Mouse (Mus musculus) urinary bladder, postnatal 36 days (tissue): ENCODE results near the gene Rasl11b.

ENCODE experiments used
- DNase-seq, 2 experiments: peaks; one replicate each; pipeline ENCODE4 v3.0.0; 2022; ENCODE audit warnings: low spot score in 2 of 2, mixed read lengths in 1 of 2

Gene Rasl11b

DNA sequence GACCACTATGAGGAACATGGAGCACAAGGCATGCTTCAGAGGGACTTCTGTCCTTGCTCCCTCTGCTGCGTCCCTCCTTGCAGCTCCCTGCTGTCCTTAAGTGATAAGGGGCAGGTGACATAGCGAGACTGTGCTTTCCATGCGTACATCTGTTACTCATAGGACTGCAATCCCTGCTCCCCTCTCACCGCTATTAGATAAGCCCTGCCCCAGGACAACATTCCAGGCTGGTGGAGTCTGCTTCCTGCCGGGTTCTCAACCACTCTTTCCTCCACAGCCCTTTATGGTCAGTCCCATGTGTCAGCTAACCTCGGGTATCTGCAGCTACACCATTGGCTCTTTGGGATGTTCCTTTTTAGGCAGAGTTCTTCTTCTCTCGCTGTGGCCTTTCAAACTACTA lies 13.4 kb downstream of the Rasl11b start:
- DNase-seq, result no peak

DNA sequence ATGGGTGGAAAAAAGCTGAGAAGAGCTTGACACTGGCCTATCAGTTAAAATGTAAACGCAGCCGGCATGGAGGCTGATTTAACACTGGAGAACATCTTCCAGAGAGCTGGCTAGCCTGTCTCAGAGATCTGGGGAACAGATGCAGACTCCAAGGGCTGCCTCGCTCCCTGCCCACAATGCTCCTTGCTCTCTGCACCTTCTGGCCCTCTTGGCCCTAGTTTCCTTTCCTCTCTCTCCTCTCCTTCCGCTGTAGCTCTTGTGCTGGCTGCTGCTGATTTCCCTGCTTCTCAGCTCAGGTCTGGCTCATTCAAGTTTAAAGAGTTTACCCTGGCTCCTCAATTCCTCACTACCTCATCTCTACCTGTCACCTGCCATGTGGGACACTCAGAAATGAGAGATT lies 14.6 kb downstream of the Rasl11b start:
- no peak for DNase-seq

DNA sequence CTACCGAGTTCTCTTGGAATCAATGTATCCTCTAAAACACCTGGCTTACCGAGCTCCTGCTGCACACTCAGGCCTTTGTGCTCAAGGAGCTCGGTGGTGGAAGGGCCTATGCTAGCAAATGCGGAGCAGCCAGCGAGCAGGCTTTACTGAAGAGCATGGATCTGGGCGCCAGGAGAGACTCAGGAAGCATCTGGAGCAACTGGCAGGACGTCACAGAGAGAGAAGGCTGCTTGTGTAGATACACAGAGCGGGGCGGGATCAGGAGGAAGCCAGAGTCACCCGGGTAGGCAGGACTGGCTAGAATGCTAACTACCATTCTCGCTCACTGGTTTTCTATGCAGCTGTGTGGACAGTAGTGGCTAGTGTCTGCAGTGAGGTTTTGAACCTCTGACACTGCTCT lies 16.3 kb downstream of the Rasl11b start:
- no peak for DNase-seq

DNA sequence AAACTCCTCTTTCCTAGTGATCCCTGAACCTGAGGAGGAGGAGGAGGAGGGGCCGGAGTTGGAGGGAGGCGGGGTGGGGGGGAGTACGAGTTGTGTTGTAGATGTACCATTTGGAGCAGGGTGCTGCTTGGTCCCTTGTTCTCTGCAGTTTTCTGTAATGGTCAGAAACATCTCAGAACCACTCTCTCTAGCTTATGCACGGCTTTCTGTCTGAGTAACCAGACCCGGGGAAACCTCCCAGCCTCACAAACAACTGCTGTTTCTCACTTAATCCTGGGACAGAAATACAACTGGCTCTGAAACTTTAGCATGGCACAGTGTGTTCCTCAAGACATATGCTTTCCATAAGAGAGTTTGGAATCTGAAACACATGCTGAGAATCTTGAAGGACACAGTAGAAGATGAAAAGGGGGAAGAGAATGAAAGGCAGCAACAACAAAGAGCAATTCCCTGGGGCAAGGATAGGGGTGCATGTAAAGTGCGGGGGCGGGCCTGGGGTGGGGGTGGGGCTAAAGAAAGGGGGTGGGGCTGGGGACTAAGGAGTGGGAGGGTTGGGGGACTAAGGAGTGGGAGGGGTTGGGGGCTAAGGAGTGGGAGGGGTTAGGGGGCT lies 19.5 kb downstream of the Rasl11b start:
- DNase-seq, result no peak

DNA sequence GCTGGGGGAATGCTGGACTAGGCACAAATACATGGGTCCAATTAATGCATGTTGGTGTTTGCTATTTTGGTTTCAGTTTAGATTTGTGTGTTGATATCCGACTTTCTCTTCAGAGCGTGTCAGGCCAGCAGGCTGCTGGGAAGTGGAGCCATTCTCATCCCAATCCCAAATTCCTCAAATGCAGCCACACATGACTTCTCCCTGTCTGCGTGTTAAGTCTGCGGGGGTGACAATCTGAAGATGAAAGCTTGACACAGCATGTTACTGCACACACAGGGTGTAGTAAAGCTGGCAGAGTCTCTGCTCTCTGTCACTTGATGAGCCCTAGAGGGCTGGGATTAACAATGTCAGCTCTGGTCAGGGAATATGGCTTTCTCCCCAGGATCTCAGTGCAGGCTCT lies 20.0 kb downstream of the Rasl11b start:
- DNase-seq, result no peak

DNA sequence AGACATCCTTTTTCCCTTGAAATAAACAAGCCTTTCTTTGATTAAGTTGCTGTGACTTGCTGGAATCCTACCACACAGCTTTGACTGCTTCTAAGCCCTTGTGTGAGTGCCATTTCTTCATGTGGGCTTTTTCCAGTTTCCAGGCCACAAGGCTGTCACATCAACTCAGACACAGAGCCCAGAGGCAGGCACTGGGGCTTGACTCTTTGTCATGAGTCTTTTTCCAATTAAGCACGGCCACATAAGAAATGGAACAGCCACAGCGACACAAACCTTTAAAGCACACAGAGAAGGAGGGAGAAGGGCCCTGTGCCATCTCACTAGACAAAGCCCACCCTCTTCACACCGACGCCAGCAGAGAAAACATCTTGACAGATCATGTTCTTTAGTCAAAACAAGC lies 23.4 kb downstream of the Rasl11b start:
- DNase-seq, result no peak

DNA sequence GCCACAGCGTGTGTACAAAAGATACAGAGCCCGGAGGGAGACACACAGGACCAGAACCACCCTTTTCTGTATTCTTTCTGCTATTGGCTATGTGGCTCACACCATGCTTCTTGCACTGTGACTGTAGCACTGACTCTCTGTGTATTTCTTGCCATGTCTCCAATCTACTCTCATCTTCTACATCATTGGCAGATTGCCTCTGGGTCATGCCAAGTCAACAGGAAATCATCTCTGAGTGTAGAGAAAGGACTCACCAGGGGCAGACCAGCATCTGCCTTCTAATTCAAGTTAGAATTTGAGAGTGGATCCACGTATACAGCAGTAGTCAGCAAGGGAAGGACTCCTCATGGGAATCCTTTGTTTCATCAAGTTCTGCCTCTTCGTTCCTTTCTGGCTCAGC lies 27.5 kb downstream of the Rasl11b start:
- no peak for DNase-seq

DNA sequence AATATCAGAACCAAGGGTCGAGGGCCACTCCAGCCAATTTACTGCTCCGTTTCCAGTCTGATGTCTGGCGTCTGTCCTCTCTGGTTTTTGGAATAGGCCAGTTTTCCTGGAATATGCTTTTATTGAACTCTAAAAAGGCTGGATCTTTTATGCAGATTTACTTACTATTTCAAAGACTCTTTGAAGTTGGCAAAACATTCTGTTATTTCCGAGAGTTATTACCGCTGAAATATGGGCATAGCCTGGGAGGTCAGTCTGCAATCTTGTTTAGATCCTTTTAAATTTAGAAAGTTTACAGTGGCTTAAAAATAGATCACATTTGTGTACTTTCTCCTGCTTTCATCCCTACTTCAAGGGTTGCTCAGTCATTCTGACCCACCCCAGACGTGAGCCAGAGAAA lies 29.4 kb downstream of the Rasl11b start:
- DNase-seq, result no peak

DNA sequence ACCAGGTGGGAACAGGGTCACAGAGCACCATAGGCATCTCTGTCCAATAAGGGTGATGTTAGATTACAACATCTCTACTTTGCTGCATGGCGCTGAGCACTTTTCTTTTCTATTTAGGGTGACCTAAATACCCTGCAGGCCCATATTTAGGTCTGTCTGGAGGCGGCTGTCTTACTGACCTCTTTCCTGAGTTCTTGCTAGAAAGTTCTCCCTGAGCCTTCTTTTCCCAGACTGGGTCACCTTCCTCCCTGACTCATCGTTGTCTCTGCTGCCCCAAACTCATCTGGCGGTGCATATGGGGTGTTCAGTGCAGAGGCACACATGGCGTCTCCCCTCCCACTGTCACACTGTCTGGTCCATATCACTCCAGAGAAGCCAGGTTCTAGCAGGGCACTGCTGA lies 31.1 kb downstream of the Rasl11b start:
- DNase-seq, result no peak

DNA sequence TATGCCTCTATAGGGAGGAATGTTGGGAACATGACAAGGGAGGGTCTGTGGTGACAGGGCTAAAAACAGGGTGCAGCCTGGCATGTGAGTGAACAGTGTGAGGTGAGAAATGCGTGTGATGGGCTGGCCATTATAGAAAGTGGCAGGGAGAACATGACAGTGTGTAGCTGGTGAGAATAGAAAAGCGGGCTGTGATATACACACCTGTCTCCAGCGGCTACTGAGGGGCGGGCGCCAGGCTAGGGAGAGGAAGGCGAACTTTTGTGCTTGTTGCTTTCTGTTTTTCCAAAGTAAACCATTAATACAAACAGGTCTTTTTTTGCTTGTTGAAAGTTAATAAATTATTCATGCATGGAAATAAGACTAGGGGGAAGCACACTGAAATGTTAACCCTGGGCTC lies 32.3 kb downstream of the Rasl11b start:
- no peak for DNase-seq

DNA sequence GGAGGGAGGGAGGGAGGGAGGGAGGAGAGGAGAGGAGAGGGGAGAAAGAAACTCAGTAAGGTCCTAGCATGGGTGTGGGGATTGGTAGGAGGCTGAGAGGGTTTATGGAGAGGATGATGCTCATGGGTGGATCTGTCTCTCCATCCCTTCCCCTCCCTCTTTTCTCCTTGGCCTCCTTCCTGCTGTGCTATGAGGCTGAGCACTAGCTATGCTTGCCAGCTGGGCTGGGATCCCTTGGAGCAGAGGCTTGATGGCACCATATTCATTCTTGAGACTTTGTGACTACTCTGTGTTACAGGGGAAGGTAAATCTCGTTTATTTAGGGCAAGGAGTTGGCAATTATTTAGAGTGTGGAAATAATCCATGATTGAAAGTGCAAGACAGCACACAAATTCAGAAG lies 33.9 kb downstream of the Rasl11b start:
- no peak for DNase-seq

DNA sequence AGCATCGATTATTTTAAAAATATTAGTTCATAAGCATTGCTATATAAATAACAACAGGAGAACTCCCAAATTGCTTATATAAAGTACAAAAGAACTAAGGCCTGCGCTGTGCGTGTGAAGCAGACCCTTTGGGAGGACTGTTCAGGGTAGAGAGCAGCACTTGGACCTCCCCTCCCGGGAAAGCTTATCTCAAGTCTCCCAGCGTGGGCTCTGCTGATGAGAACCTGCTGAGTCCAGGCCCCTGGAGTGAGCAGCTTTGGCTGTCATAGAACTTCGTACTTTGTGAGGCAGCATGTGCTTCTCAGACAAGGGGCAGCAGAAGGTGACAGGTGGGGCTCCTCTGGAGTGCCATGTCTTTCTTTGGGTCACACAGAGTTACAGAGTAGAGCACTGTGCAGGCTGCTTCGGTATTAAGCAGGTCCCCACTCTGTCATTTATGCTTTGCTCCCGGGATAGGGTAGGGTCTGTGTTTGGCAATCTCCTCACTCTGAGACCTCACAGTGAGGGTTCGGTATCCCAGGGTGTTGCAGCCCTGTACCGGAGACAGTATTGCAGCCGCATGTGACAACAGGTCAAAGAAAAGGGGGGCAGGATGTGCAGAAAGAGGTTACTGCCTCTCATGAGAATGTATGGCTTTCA lies 34.8 kb downstream of the Rasl11b start:
- DNase-seq, result no peak

DNA sequence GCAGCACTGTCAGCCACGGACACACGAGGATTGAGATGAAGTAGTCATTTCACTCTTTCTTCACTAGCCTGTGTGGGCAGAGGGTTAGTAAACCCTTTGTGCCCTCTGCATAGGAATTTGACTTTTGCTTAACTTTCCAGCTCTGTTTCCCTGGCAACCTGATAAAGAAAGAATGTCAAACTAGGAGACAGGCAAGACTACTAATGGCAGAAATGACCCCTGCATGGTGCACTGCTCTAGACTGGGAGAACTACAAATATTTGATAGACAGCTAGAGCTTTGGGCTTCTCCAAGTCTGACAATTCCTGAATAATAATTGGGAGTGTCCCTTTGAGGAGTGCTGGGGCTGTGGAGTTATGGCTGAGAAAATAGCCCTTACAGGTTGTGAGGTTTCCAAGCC lies 35.4 kb downstream of the Rasl11b start:
- no peak for DNase-seq

DNA sequence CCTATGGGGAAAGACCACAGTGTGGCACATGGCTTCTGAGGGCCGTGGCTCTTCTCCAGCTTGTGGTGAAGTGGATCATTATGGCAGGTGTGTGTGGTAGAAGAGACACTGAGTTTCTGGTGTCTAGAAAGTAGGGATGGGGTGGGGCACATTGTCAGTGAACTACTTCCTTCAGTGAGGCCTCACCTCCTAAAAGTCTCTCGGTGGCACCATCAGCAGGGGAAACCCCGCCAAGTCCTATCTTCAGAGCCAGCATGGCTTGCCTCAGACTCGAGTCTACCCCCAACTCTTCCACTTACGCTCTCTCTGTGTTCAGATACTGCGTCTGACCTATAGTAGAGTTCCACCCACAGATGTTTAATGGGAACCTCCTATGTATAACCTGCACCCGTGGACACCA lies 38.7 kb downstream of the Rasl11b start:
- DNase-seq, result no peak

DNA sequence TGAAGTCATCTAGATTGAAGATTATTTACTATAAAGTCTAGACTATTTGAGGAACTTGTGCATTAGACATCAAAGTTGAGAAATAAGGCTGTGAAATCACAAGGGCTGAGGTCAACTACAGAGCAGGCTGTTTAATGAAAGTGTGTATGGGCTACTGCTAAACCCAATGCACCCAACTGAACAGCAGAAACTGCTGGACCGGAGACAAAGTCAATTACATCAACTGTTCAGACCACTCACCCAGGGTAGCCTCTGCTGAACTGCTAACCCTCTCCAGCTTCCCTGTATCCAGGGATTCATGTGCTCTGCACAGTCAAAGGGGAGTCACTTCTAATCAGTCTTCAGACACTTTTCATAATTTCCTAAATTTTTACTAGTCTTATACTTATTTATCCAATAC lies 44.3 kb downstream of the Rasl11b start:
- no peak for DNase-seq

DNA sequence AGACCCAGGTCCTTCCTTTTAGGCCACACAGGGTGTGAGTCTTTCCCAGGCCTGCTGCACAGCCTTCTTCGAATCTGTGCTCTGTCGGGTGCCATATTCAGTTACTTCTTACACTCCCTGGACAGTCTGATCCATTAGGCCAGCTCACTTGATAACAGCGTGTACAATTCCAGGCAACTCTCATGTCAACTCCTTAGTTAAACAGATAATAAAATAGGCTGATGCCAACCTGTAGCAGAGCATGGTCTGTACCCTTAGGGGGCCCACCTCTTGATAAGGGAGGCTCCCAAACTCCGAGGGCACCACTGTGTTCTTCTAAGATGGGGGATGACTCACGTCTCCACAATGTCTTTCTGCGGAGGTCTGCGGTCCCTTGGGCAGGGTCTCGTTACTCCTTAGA lies 45.2 kb downstream of the Rasl11b start:
- no peak for DNase-seq

DNA sequence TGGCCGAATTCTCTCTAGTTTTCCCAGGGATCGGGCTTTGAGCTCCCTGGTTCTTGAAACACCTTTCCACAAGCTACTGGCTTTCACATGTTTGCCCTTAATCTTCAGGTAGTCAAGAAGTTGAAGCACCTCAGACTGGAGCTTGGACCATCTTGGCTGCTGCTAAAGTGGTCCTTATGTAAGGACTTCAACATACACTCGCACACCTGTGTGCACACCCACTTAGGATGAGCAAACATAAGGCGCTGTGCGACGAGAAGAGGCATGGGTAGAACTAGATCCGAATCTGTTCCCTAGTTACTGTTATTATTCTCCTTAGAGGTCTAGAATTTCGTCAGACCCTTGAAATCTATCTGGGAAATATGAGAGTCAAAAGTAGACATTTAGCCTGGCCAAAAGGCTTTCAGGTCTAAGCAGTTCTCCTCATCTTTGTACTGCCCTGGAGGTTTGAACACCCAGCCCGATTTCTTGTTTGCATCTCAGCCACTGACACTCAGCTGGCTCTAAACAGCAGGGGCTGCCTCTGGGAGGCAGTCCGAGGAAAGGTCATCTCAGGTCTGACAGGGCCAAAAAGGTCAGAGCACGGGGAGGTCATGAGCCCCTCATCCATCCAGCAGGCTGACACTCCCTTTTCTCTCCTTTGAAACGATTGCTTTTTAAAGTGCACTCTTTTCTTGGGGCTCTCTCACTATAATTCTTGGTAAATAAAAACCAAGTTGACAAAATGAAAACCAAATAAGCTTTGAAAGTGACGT lies 46.0 kb downstream of the Rasl11b start:
- no peak for DNase-seq

DNA sequence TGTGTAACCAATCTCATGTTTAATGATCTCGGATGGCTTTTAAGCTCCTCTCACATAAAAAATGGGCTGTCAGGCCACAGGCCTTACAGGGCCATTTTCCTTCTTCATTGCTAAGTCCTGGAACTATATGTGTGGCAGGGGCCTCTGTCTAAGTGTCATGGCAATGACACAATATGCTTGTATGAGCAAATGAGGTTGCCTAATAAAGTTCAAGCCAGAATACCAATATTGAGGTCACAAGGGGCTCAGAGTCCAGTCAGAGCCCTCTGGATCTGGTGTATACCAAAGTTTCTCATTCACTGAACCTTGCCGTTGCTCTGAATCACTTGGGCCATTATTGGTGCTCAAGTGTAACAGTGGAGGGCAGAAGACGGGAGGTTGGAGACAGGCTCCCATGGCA lies 47.6 kb downstream of the Rasl11b start:
- no peak for DNase-seq

DNA sequence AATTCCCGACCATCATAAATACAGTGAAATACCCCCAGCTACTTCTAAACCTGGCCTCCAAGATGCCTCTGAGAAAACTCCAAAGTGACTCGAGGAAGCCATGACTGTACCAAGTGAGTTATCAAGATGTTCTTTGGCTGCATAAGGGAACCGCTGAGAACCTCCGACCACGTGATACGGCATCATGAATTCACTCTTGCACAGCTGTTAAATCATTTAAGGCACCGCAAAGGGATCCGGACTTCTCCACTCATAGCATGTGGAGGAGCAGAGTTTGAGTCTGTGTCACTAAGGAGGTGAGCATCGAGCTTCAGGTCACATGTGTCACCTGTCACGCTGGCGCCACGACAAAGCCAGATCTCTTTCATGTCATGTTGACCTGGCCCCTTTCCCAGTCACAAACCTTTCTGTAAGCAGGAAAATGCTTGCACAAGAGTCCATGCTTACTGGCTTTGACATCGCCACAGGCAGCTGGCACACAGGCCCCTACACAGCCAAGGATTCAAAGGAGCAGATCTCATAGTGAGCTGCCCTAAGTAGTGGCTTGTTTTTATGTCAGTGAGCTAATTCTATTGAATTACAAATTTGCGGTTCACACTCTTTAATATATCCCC lies 49.4 kb downstream of the Rasl11b start:
- DNase-seq, result no peak

DNA sequence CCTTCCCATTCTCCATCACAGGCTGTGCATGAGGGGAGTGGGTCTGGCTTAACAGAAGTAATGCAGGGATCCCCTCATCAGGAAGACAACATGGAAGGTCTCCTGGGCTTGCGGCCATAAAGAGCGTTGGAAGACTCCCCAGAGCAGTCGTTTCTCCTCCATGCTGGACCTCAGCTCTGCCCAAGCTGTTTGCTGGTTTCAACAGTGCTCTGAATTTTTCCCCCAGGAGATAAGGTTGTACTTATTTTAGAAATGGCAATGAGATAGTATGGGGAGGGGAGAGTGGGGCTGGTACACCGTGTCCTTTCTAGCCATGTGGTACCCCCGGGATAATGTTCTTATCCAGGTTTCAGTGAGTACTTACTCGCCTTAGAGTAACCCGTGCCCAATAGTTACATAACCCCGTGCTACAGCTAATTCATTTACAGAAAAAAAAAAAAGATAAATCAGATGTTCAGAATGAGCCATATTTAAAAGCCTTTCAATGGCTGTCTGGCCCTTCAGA lies 50.6 kb downstream of the Rasl11b start:
- no peak for DNase-seq

DNA sequence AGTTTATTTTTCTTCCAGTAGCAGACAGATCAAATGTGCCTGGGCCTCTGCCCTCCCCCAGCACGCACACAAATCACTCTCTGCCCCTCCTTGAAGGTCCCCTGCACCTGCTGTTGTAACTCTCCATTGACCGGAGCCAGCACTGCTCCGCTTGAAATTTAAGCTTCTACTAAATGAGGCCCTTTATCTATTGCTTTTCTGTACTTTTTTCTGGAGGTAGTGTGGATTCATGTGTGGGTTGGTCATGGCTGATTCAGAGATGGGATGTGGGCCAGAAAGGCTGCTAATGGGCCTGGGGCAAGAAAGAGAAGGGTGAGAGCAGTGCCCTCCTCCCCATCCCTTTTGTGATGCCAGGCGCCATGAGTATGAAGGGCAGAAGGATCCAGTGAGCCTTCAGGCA lies 51.4 kb downstream of the Rasl11b start:
- DNase-seq, result no peak

DNA sequence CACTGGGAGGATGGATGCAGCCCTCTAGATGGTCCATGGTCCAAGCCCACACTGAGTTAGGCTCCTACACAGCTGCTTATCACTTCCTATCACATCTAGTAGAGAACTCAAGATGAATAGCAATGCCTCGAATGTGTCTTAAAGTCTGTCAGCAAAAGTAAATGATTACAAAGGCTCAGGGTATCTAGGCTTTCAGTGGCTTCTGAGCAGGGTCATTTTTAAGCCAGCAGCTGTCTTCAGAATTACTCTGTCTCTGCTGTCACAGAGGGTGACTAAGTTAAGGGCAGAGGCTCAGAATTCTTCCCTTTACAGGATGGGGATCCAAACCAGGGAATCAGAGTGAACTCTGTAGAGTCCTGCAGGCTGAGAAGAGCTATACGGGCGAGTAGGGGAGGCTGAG lies 51.9 kb downstream of the Rasl11b start:
- DNase-seq, result no peak
